Mouse (Mus musculus) olfactory bulb, adult 2 months (tissue): ENCODE results near the gene Zfp12.

Experiments used
- CTCF ChIP-seq: fragments of 200-500 bp; IDR thresholded peaks from 2 replicates; pipeline ENCODE4 v1.5.1; 2012; ENCODE audit warnings: low read depth, mild to moderate bottlenecking, low read length, moderate library complexity; ENCODE audit not compliant: insufficient read depth
- POLR2A ChIP-seq: fragments of 200-500 bp; IDR thresholded peaks from 2 replicates; pipeline ENCODE4 v1.6.1; 2012; ENCODE audit warnings: mild to moderate bottlenecking, low read depth, low read length, moderate library complexity; ENCODE audit not compliant: insufficient read depth

GRCm38 (mm10) chr5:143252791-143253185 is 17.8 kb downstream of the Zfp12 start:
- TF ChIP-seq POLR2A (no peak), CTCF (no peak)
